Mouse (Mus musculus) hindbrain, embryonic 13.5 days (tissue): Measurements from ENCODE around the gene Tnrc18. TPM values are rescaled to one million over a fixed set of nuclear protein-coding genes. Genes with fewer than 3 reads are reported as not detected.

Experiments
- ATAC-seq: fragments of 200-750 bp; cut with Nextera tagmentation; 2 replicates; pipeline ENCODE4 v1.8.0; 2017; ENCODE audit warnings: moderate TSS enrichment; ENCODE audit not compliant: low FRiP score
- H3K27ac ChIP-seq: fragments of 300-500 bp; sonication (generic); 2 replicates; pipeline ENCODE4 v1.5.1; 2015; ENCODE audit warnings: inconsistent platforms, mild to moderate bottlenecking, moderate library complexity
- H3K27me3 ChIP-seq: fragments of 300-500 bp; sonication (generic); 2 replicates; pipeline ENCODE4 v1.6.1; 2015; ENCODE audit warnings: mild to moderate bottlenecking, inconsistent platforms
- H3K36me3 ChIP-seq: fragments of 300-500 bp; sonication (generic); 2 replicates; pipeline ENCODE4 v1.6.1; 2015; ENCODE audit warnings: mild to moderate bottlenecking, inconsistent platforms
- H3K4me1 ChIP-seq: fragments of 300-500 bp; sonication (generic); replicated peaks from 2 replicates; pipeline ENCODE4 v1.6.1; 2015; ENCODE audit warnings: inconsistent platforms
- H3K4me2 ChIP-seq: fragments of 300-500 bp; sonication (generic); 2 replicates; pipeline ENCODE4 v1.6.1; 2015; ENCODE audit warnings: inconsistent platforms, mild to moderate bottlenecking, moderate library complexity
- H3K4me3 ChIP-seq: fragments of 300-500 bp; sonication (generic); 2 replicates; pipeline ENCODE4 v1.5.1; 2015; ENCODE audit warnings: mild to moderate bottlenecking, inconsistent platforms
- H3K9ac ChIP-seq: fragments of 300-500 bp; sonication (generic); 2 replicates; pipeline ENCODE4 v1.6.1; 2015; ENCODE audit warnings: mild to moderate bottlenecking, inconsistent platforms
- H3K9me3 ChIP-seq: fragments of 300-500 bp; sonication (generic); 2 replicates; pipeline ENCODE4 v1.6.1; 2016; ENCODE audit warnings: inconsistent platforms
- WGBS: fragments of 180-500 bp; shearing (Covaris S2); methylation state at CpG from one replicate; pipeline ENCODE4 v1.1.7; 2015; 5-methylcytosine and 5-hydroxymethylcytosine counted together
- polyA plus RNA-seq: library from polyadenylated mRNA; unstranded; fragments of >200 nt; fragmentation: Nextera tagmentation; extraction: Ambion mirVana; gene quantifications from 2 replicates; pipeline ENCODE4 v1.2.1, GENCODE M21; 2015

Tnrc18 gene
- 33.1 and 35.8 TPM in 2 replicates for polyA plus RNA-seq

DNA sequence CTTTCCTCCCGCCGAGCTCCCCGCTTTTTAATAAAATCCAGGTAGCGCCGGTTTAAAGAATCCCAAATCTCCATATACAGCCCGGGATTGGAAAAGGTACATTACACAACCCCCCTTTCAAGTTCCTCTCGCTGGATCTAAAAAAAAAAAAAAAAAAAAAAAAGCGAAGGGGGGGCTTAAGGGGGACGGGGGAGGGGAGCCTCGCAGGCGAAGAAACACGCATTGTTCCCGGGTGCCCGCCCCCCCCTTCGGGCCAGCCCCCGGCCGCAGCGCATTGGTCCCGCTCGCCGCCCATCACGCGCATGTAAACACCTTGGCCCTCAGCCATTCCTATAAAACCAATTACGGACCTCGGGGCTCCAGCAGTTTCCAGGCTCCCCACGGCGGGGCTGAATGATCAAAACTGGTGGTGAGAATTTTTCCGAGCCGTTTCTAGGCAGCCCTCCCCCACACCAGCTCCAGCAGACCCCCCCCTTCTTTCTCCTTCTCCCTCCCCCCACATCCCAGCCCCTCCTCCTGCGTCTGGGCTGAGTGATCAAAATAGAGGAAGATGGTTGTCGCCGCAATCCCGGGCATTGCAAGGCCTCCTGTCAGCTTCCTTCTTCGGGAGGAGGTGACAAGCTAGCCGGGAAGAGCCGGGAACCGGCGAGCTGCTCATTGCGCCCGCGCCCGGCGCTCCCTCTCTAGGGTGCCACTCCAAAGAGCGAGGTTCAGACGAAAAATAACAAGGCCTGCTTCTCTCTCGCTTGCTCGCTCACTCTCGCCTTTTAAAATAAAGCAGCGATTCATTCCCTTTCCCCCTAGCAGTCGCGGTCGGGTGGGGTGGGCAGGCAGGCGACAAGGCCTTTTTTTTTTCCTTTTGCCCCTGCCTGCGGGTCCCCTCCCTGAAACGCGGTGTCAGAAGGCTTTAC is at the start of gene Tnrc18:
Tnrc18 (minus strand) TSS at position 139 of the 911 bp plus-strand sequence.
- Histone ChIP-seq H3K4me1 (peaks cover 22% of the 10 kb centered on the region), H3K9me3 (no peaks in the 10 kb centered on the region), H3K36me3 (peaks cover 4% of the 10 kb centered on the region; the same call in 1 of the 2 replicates), H3K27me3 (no peaks in the 10 kb centered on the region), H3K4me3 (peak within 1 kb of the TSS; percentile 99), H3K4me2 (peak within 1 kb of the TSS; percentile 92), H3K9ac (peak within 1 kb of the TSS; percentile 100), H3K27ac (peak within 1 kb of the TSS; percentile 100)
- peak; percentile 78 for ATAC-seq
- under 1% methylated on average over 55 of the region's 56 CpGs for WGBS

GRCm38 (mm10) chr5:142857763-142858229 is 40.3 kb upstream of the Tnrc18 start:
- ATAC-seq, result 0 out of 2 replicates have a peak, but pooled peaks have one; percentile 46
- Histone ChIP-seq H3K27ac (peak overlapping the region; percentile 74), H3K4me3 (no peak overlapping the region), H3K27me3 (no peaks in the 10 kb centered on the region), H3K9ac (no peak overlapping the region), H3K4me2 (peak overlapping the region; percentile 22; the same call in 1 of the 2 replicates), H3K9me3 (no peaks in the 10 kb centered on the region), H3K4me1 (peaks cover 13% of the 10 kb centered on the region), H3K36me3 (no peaks in the 10 kb centered on the region)
- 38% methylated on average over 16 of the region's 16 CpGs for WGBS

GRCm38 (mm10) chr5:142856408-142856807 is 38.9 kb upstream of the Tnrc18 start:
- Histone ChIP-seq H3K4me2 (no peak overlapping the region), H3K36me3 (no peaks in the 10 kb centered on the region), H3K4me1 (peaks cover 8% of the 10 kb centered on the region), H3K27me3 (no peaks in the 10 kb centered on the region), H3K4me3 (no peak overlapping the region), H3K9me3 (no peaks in the 10 kb centered on the region), H3K9ac (no peak overlapping the region), H3K27ac (no peak overlapping the region)
- WGBS, result 77% methylated on average over 4 of the region's 4 CpGs
- ATAC-seq, result no peak

GRCm38 (mm10) chr5:142854877-142855276 is 37.4 kb upstream of the Tnrc18 start:
- peaks cover 8% of the 10 kb centered on the region for H3K4me1 ChIP-seq
- H3K27me3 ChIP-seq, result no peaks in the 10 kb centered on the region
- no peak for ATAC-seq
- no peaks in the 10 kb centered on the region for H3K9me3 ChIP-seq
- H3K9ac ChIP-seq, result no peak overlapping the region
- H3K4me2 ChIP-seq, result no peak overlapping the region
- H3K4me3 ChIP-seq, result no peak overlapping the region
- H3K27ac ChIP-seq, result no peak overlapping the region
- WGBS, result 84% methylated on average over 10 of the region's 10 CpGs
- no peaks in the 10 kb centered on the region for H3K36me3 ChIP-seq

- no peak for ATAC-seq
- Histone ChIP-seq H3K4me3 (no peak overlapping the region), H3K27ac (no peak overlapping the region), H3K9ac (no peak overlapping the region), H3K4me1 (peaks cover 8% of the 10 kb centered on the region), H3K36me3 (no peaks in the 10 kb centered on the region), H3K4me2 (no peak overlapping the region), H3K27me3 (no peaks in the 10 kb centered on the region), H3K9me3 (no peaks in the 10 kb centered on the region)
- WGBS, result 78% methylated on average over 6 of the region's 6 CpGs
These were observed 36.1 kb upstream of the Tnrc18 start for GRCm38 (mm10) chr5:142853585-142853984.

- H3K9ac ChIP-seq, result no peak overlapping the region
These were observed 34.2 kb upstream of the Tnrc18 start for GRCm38 (mm10) chr5:142851681-142852049.

GRCm38 (mm10) chr5:142850916-142851680 is 33.6 kb upstream of the Tnrc18 start:
- Histone ChIP-seq H3K4me3 (no peak overlapping the region), H3K4me1 (no peaks in the 10 kb centered on the region), H3K27ac (no peak overlapping the region), H3K4me2 (no peak overlapping the region), H3K9ac (no peak overlapping the region), H3K9me3 (no peaks in the 10 kb centered on the region), H3K36me3 (no peaks in the 10 kb centered on the region), H3K27me3 (no peaks in the 10 kb centered on the region)
- WGBS, result 90% methylated on average over 7 of the region's 7 CpGs
- ATAC-seq, result no peak

More at GRCm38 (mm10) chr5:142851681-142852049, 34.2 kb upstream of the Tnrc18 start:
- WGBS, result 70% methylated on average over 5 of the region's 5 CpGs
- Histone ChIP-seq H3K4me1 (no peaks in the 10 kb centered on the region), H3K36me3 (no peaks in the 10 kb centered on the region), H3K4me2 (no peak overlapping the region), H3K27ac (no peak overlapping the region), H3K27me3 (no peaks in the 10 kb centered on the region), H3K9me3 (no peaks in the 10 kb centered on the region), H3K4me3 (no peak overlapping the region)
- ATAC-seq, result no peak

DNA sequence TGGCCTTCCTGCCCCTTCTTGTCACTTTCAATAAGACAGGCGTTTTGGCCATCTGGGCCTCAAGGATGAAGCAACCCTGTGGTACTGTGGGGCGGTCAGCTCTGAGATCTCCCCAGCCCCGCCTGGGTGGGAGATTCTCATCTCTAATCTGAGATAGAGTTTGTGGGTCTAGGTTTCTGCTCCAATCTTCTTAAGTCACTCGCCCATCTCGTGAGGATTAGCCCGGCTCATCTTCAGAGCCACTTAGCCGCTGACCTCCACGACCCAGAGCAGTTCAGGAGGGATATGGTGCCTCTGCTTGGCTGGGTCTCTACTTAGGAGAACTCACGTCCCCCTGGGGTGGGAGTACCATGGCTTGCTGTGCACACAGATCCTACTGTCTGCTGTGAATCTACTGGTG is 33.0 kb upstream of the Tnrc18 start:
- Histone ChIP-seq H3K9me3 (no peaks in the 10 kb centered on the region), H3K4me3 (no peak overlapping the region), H3K4me2 (no peak overlapping the region), H3K27ac (no peak overlapping the region), H3K36me3 (no peaks in the 10 kb centered on the region), H3K27me3 (no peaks in the 10 kb centered on the region), H3K4me1 (no peaks in the 10 kb centered on the region), H3K9ac (no peak overlapping the region)
- WGBS, result 84% methylated on average over 9 of the region's 9 CpGs
- ATAC-seq, result no peak

DNA sequence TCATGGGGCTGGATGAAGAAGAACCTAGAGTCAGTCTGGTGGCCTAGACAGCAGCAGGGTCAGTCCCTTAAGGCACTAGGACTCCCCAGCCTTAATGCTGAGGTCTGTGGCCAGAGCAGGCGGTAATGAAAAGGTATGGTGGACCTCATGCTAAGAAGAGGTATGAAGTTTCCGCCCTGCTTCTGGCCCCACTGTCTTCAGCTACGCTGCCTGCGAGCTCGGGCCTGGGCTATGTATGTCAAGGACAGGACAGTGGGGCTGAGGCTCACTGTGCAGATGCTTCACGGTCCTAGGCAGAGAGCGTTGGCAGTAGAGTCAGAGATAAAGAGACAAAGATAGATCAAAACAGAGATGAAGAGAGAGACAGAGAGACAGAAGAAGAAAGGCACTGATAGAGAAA is 31.4 kb upstream of the Tnrc18 start:
- WGBS, result 96% methylated on average over 7 of the region's 7 CpGs

DNA sequence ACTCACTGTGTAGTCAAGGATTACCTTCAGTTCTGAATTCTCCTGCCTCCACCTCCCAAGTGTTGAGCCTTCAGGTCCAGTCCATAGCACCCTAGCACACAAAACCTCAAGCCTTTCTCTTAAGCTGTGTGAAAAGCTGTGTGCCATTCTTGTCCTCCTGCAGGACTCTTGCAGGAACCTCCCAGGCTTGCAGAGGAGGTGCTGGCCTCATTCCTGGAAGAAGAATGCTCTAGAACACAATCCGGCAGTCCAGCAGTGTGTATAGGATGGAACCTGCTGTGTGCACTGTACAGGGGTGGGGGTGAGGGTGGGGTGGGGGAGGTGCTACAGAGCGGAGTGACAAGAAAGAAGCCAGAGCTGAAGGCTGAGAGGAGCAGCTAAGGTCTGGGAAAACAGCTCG is 30.7 kb upstream of the Tnrc18 start:
- ATAC-seq, result no peak
- H3K36me3 ChIP-seq, result no peaks in the 10 kb centered on the region
- no peak overlapping the region for H3K4me3 ChIP-seq
- no peaks in the 10 kb centered on the region for H3K9me3 ChIP-seq
- H3K27ac ChIP-seq, result no peak overlapping the region
- H3K27me3 ChIP-seq, result no peaks in the 10 kb centered on the region
- no peak overlapping the region for H3K9ac ChIP-seq
- H3K4me2 ChIP-seq, result no peak overlapping the region
- no peaks in the 10 kb centered on the region for H3K4me1 ChIP-seq
- WGBS, result 78% methylated on average over 3 of the region's 3 CpGs

More for the DNA sequence above, 31.4 kb upstream of the Tnrc18 start:
- no peaks in the 10 kb centered on the region for H3K4me1 ChIP-seq
- no peaks in the 10 kb centered on the region for H3K27me3 ChIP-seq
- no peaks in the 10 kb centered on the region for H3K36me3 ChIP-seq
- no peak overlapping the region for H3K27ac ChIP-seq
- ATAC-seq, result no peak
- no peak overlapping the region for H3K4me2 ChIP-seq
- no peak overlapping the region for H3K4me3 ChIP-seq
- H3K9me3 ChIP-seq, result no peaks in the 10 kb centered on the region
- no peak overlapping the region for H3K9ac ChIP-seq

DNA sequence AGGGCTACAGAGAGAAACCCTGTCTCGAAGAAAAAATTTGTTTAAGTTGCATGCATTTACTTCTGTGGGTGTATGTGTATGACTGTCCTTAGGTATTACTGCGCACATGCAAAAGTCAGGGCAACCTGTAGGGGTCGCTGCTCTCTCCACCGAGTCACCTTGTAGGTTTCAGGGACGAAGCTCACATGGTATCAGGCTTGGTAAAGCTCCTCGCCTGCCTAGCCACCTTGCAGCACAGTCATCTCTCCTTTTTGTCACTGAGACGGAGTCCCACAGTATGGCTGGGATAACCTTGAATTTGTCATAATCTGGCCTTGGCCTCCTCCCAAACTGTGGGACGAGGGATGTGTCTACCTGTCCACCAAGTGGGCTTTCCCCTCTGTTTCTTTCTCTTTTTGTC is 27.0 kb upstream of the Tnrc18 start:
- 63% methylated on average over 8 of the region's 8 CpGs for WGBS
- ATAC-seq, result no peak
- H3K27me3 ChIP-seq, result no peaks in the 10 kb centered on the region
- no peaks in the 10 kb centered on the region for H3K4me1 ChIP-seq
- H3K9ac ChIP-seq, result no peak overlapping the region
- H3K36me3 ChIP-seq, result no peaks in the 10 kb centered on the region
- H3K9me3 ChIP-seq, result no peaks in the 10 kb centered on the region
- no peak overlapping the region for H3K27ac ChIP-seq
- no peak overlapping the region for H3K4me2 ChIP-seq
- no peak overlapping the region for H3K4me3 ChIP-seq

GRCm38 (mm10) chr5:142842137-142842642 is 24.7 kb upstream of the Tnrc18 start:
- ATAC-seq, result peak; percentile 52; the same call in 1 of the 2 replicates
- no peaks in the 10 kb centered on the region for H3K27me3 ChIP-seq
- H3K27ac ChIP-seq, result no peak overlapping the region
- 28% methylated on average over 7 of the region's 7 CpGs for WGBS
- no peaks in the 10 kb centered on the region for H3K4me1 ChIP-seq
- no peak overlapping the region for H3K4me3 ChIP-seq
- no peaks in the 10 kb centered on the region for H3K9me3 ChIP-seq
- no peak overlapping the region for H3K9ac ChIP-seq
- H3K36me3 ChIP-seq, result no peaks in the 10 kb centered on the region
- H3K4me2 ChIP-seq, result no peak overlapping the region
